Mouse (Mus musculus) small intestine, adult 2 months (tissue): ENCODE measurements at regions not wholly inside any gene's neighbourhood (a gene's known extent, or its start where the extent isn't known, plus 50 kb on each side); places are given as distances from the start of the nearest gene placed in this dataset.

Experiments
- CTCF ChIP-seq: fragments of 200-500 bp; IDR thresholded peaks from 2 replicates; pipeline ENCODE4 v1.5.1; 2012; ENCODE audit warnings: low read depth, mild to moderate bottlenecking, control low read depth, inconsistent platforms, low read length, moderate library complexity, mixed read lengths; ENCODE audit not compliant: insufficient replicate concordance, insufficient read length; ENCODE audit errors: extremely low read depth
- POLR2A ChIP-seq: fragments of 200-500 bp; IDR thresholded peaks from 2 replicates; pipeline ENCODE4 v1.6.1; 2012; ENCODE audit warnings: low read depth, mild to moderate bottlenecking, control low read depth, inconsistent platforms, low read length, moderate library complexity

DNA sequence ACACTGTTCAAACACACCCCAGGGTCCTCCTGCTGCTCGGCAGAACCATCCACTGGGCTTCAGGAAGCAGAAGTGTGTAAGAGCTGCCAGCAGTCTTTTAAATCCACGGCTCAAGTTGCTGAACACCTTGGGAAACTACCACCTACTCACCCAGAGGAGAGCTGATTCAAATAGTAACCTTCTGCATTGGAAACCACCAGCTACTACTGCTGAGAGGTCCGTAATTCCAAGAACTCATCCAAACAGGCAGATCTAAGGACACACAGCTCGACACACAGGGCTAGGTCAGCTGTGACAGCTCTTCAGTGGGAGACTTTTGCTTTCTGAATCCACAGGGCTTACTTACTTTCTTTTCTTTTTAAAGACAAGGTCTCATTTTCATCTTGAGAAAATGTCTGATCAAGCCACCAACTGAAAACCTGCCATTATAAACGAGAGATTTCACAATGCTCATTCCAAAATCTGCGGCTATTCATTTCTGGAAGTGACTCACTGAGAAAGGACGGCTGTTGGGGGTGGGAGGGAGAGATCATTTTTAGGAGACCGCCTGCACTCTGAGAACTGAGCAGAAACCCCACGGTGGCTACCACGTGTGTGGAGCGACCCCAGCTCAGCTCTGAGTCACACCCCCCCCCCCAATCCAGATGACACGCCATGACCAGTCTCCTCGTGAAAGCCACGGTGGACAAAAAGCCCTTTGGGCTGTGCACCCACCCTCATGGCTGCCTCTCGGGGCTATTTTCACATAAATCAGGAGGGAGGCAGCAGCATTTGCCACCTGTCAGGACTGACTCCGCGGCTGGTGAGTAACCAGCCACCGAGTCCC is 129.5 kb upstream of the Klf14 start:
- TF ChIP-seq POLR2A (no peak), CTCF (no peak)
